Mouse (Mus musculus) lung, postnatal 0 days (tissue): Measurements from ENCODE around the gene Gm37240. TPM values are rescaled to one million over a fixed set of nuclear protein-coding genes. Genes with fewer than 3 reads are reported as not detected.

Experiments used
- ATAC-seq: fragments of 200-750 bp; cut with Nextera tagmentation; 2 replicates; pipeline ENCODE4 v1.8.0; 2017; ENCODE audit warnings: moderate library complexity
- DNase-seq: peaks from one replicate; pipeline ENCODE4 v3.0.0-alpha.2; 2016; ENCODE audit warnings: low spot score
- H3K27ac ChIP-seq: fragments of 300-500 bp; sonication (generic); 2 replicates; pipeline ENCODE4 v1.5.1; 2014; ENCODE audit warnings: antibody characterized with exemption, mild to moderate bottlenecking, low read length, mixed read lengths
- H3K27me3 ChIP-seq: fragments of 300-500 bp; sonication (generic); replicated peaks from 2 replicates; pipeline ENCODE4 v1.6.1; 2014; ENCODE audit warnings: low read length, mixed read lengths; ENCODE audit not compliant: insufficient read depth
- H3K36me3 ChIP-seq: fragments of 300-500 bp; sonication (generic); 2 replicates; pipeline ENCODE4 v1.6.1; 2014; ENCODE audit warnings: low read length, mixed read lengths; ENCODE audit not compliant: insufficient read depth
- H3K4me1 ChIP-seq: fragments of 300-500 bp; sonication (generic); 2 replicates; pipeline ENCODE4 v1.6.1; 2014; ENCODE audit warnings: antibody characterized with exemption, low read depth, low read length, mixed read lengths; ENCODE audit not compliant: insufficient read depth
- H3K4me2 ChIP-seq: fragments of 300-500 bp; sonication (generic); replicated peaks from 2 replicates; pipeline ENCODE4 v1.6.1; 2014; ENCODE audit warnings: low read depth, mild to moderate bottlenecking, low read length, moderate library complexity, mixed read lengths
- H3K4me3 ChIP-seq: fragments of 300-500 bp; sonication (generic); 2 replicates; pipeline ENCODE4 v1.5.1; 2014; ENCODE audit warnings: low read depth, low read length
- H3K9ac ChIP-seq: fragments of 300-500 bp; sonication (generic); replicated peaks from 2 replicates; pipeline ENCODE4 v1.6.1; 2014; ENCODE audit warnings: low read depth, mild to moderate bottlenecking
- H3K9me3 ChIP-seq: fragments of 300-500 bp; sonication (generic); 2 replicates; pipeline ENCODE4 v1.6.1; 2016; ENCODE audit warnings: low read length, mixed read lengths
- CTCF ChIP-seq: IDR thresholded peaks from 2 replicates; pipeline ENCODE4 v1.5.1; 2016; ENCODE audit warnings: antibody characterized with exemption, mild to moderate bottlenecking
- EP300 ChIP-seq: IDR thresholded peaks from 2 replicates; pipeline ENCODE4 v1.6.1; 2016; ENCODE audit warnings: antibody characterized with exemption, mild to moderate bottlenecking, control low read depth
- WGBS: fragments of 180-500 bp; shearing (Covaris S2); extraction: QIAGEN DNeasy Blood & Tissue Kit; methylation state at CpG from one replicate; pipeline ENCODE4 v1.1.7; 2014; 5-methylcytosine and 5-hydroxymethylcytosine counted together
- polyA plus RNA-seq: library from polyadenylated mRNA; unstranded; fragments of >200 nt; fragmentation: Nextera tagmentation; extraction: Ambion mirVana; gene quantifications from 2 replicates; pipeline ENCODE4 v1.2.1, GENCODE M21; 2015

The Gm37240 gene
- polyA plus RNA-seq, 1 experiment from 2014 or later, result 8.9 TPM

- no peaks in the 10 kb centered on the region for H3K9me3 ChIP-seq
- 63% methylated on average over 7 of the region's 7 CpGs for WGBS
- ATAC-seq (no peak), DNase-seq (no peak)
- no peak overlapping the region for H3K4me2 ChIP-seq
- no peaks in the 10 kb centered on the region for H3K27me3 ChIP-seq
- H3K27ac ChIP-seq, result no peak overlapping the region
- H3K4me1 ChIP-seq, result no peaks in the 10 kb centered on the region
- no peak overlapping the region for H3K4me3 ChIP-seq
- TF ChIP-seq CTCF (no peak), EP300 (no peak)
- no peaks in the 10 kb centered on the region for H3K36me3 ChIP-seq
- H3K9ac ChIP-seq, result no peak overlapping the region
These were observed 823.2 kb downstream of the Gm37240 start for GRCm38 (mm10) chr3:85064113-85064512.

- H3K4me1 ChIP-seq, result no peaks in the 10 kb centered on the region
- ATAC-seq (no peak), DNase-seq (no peak)
- H3K9me3 ChIP-seq, result no peaks in the 10 kb centered on the region
- no peak overlapping the region for H3K4me2 ChIP-seq
- no peaks in the 10 kb centered on the region for H3K36me3 ChIP-seq
- TF ChIP-seq CTCF, result no peak
- no peak for TF ChIP-seq EP300
- H3K4me3 ChIP-seq, result no peak overlapping the region
- H3K27me3 ChIP-seq, result no peaks in the 10 kb centered on the region
- WGBS, result 88% methylated on average over 7 of the region's 7 CpGs
- no peak overlapping the region for H3K9ac ChIP-seq
- H3K27ac ChIP-seq, result no peak overlapping the region
These were observed 827.2 kb downstream of the Gm37240 start for GRCm38 (mm10) chr3:85060153-85060552.

- H3K4me1 ChIP-seq, result no peaks in the 10 kb centered on the region
- 69% methylated on average over 6 of the region's 6 CpGs for WGBS
- ATAC-seq (no peak), DNase-seq (no peak)
- H3K27me3 ChIP-seq, result no peaks in the 10 kb centered on the region
- H3K9me3 ChIP-seq, result no peaks in the 10 kb centered on the region
- no peak overlapping the region for H3K4me2 ChIP-seq
- TF ChIP-seq EP300 (no peak), CTCF (no peak)
- H3K36me3 ChIP-seq, result no peaks in the 10 kb centered on the region
- H3K9ac ChIP-seq, result no peak overlapping the region
- H3K4me3 ChIP-seq, result no peak overlapping the region
- H3K27ac ChIP-seq, result no peak overlapping the region
These were observed 830.1 kb downstream of the Gm37240 start for GRCm38 (mm10) chr3:85057245-85057644.

GRCm38 (mm10) chr3:85053526-85053925 lies 833.8 kb downstream of the Gm37240 start:
- no peaks in the 10 kb centered on the region for H3K36me3 ChIP-seq
- H3K9me3 ChIP-seq, result no peaks in the 10 kb centered on the region
- no peak for TF ChIP-seq EP300
- no peak for TF ChIP-seq CTCF
- DNase-seq (no peak), ATAC-seq (no peak)
- no peak overlapping the region for H3K27ac ChIP-seq
- 69% methylated on average over 4 of the region's 4 CpGs for WGBS
- H3K9ac ChIP-seq, result no peak overlapping the region
- no peak overlapping the region for H3K4me2 ChIP-seq
- no peak overlapping the region for H3K4me3 ChIP-seq
- H3K4me1 ChIP-seq, result no peaks in the 10 kb centered on the region
- no peaks in the 10 kb centered on the region for H3K27me3 ChIP-seq

- Histone ChIP-seq H3K9me3 (no peaks in the 10 kb centered on the region), H3K4me1 (no peaks in the 10 kb centered on the region), H3K4me3 (no peak overlapping the region), H3K27ac (no peak overlapping the region), H3K9ac (no peak overlapping the region), H3K36me3 (no peaks in the 10 kb centered on the region), H3K4me2 (no peak overlapping the region), H3K27me3 (no peaks in the 10 kb centered on the region)
- TF ChIP-seq EP300 (no peak), CTCF (no peak)
- DNase-seq (no peak), ATAC-seq (no peak)
- WGBS, result 59% methylated on average over 1 of the region's 1 CpGs
These were observed 835.1 kb downstream of the Gm37240 start for GRCm38 (mm10) chr3:85052196-85052595.

- no peak overlapping the region for H3K9ac ChIP-seq
- H3K27ac ChIP-seq, result no peak overlapping the region
- no peak overlapping the region for H3K4me3 ChIP-seq
- no peaks in the 10 kb centered on the region for H3K36me3 ChIP-seq
- H3K9me3 ChIP-seq, result no peaks in the 10 kb centered on the region
- no peaks in the 10 kb centered on the region for H3K4me1 ChIP-seq
- DNase-seq, result no peak
- no peak for TF ChIP-seq CTCF
- TF ChIP-seq EP300, result no peak
- H3K4me2 ChIP-seq, result no peak overlapping the region
- no peak for ATAC-seq
- no peaks in the 10 kb centered on the region for H3K27me3 ChIP-seq
- 89% methylated on average over 5 of the region's 5 CpGs for WGBS
These were observed 838.7 kb downstream of the Gm37240 start for GRCm38 (mm10) chr3:85048569-85048968.

GRCm38 (mm10) chr3:85043679-85044218 lies 843.6 kb downstream of the Gm37240 start:
- 89% methylated on average over 8 of the region's 8 CpGs for WGBS
- ATAC-seq (no peak), DNase-seq (no peak)
- H3K36me3 ChIP-seq, result no peaks in the 10 kb centered on the region
- no peaks in the 10 kb centered on the region for H3K9me3 ChIP-seq
- no peak overlapping the region for H3K9ac ChIP-seq
- no peaks in the 10 kb centered on the region for H3K27me3 ChIP-seq
- no peak overlapping the region for H3K27ac ChIP-seq
- TF ChIP-seq CTCF, result no peak
- TF ChIP-seq EP300, result no peak
- no peak overlapping the region for H3K4me3 ChIP-seq
- no peaks in the 10 kb centered on the region for H3K4me1 ChIP-seq
- H3K4me2 ChIP-seq, result no peak overlapping the region
